Mouse (Mus musculus): ENCODE measurements at regions not wholly inside any gene's neighbourhood (a gene's known extent, or its start where the extent isn't known, plus 50 kb on each side); places are given as distances from the start of the nearest gene placed in this dataset.

GRCm38 (mm10) chr15:29026219-29026618 lies 822.7 kb downstream of the Dnah5 start:
- 70% methylated on average over 3 of the region's 3 CpGs for WGBS (ENCODE audit: insufficient replicate concordance)
- H3K27me3 ChIP-seq (replicated peaks) = no peaks in the 10 kb centered on the region
- H3K9ac ChIP-seq = no peak overlapping the region
- no peak for ATAC-seq
- no peaks in the 10 kb centered on the region for H3K36me3 ChIP-seq
- no peak overlapping the region for H3K4me3 ChIP-seq
- H3K9me3 ChIP-seq (replicated peaks) = no peaks in the 10 kb centered on the region
- H3K4me1 ChIP-seq = no peaks in the 10 kb centered on the region
- H3K4me2 ChIP-seq = no peak overlapping the region
- H3K27ac ChIP-seq = no peak overlapping the region

GRCm38 (mm10) chr15:29038903-29039302 lies 835.4 kb downstream of the Dnah5 start:
- no peaks in the 10 kb centered on the region for H3K9me3 ChIP-seq (replicated peaks)
- no peaks in the 10 kb centered on the region for H3K36me3 ChIP-seq
- no peaks in the 10 kb centered on the region for H3K4me1 ChIP-seq
- H3K4me2 ChIP-seq = no peak overlapping the region
- WGBS (ENCODE audit: insufficient replicate concordance) = 50% methylated on average over 2 of the region's 2 CpGs
- H3K27ac ChIP-seq = no peak overlapping the region
- ATAC-seq = peak; percentile 52; the same call in 1 of the 2 replicates
- H3K4me3 ChIP-seq = no peak overlapping the region
- no peaks in the 10 kb centered on the region for H3K27me3 ChIP-seq (replicated peaks)
- no peak overlapping the region for H3K9ac ChIP-seq

- H3K4me3 ChIP-seq = no peak overlapping the region
- 43% methylated on average over 1 of the region's 1 CpGs for WGBS (ENCODE audit: insufficient replicate concordance)
- H3K36me3 ChIP-seq = no peaks in the 10 kb centered on the region
- no peak overlapping the region for H3K27ac ChIP-seq
- no peaks in the 10 kb centered on the region for H3K4me1 ChIP-seq
- no peak overlapping the region for H3K4me2 ChIP-seq
- H3K9ac ChIP-seq = no peak overlapping the region
- H3K9me3 ChIP-seq (replicated peaks) = no peaks in the 10 kb centered on the region
- ATAC-seq = no peak
- H3K27me3 ChIP-seq (replicated peaks) = no peaks in the 10 kb centered on the region
Observed at GRCm38 (mm10) chr15:29051166-29051565, 847.6 kb downstream of the Dnah5 start.

- H3K9me3 ChIP-seq (replicated peaks) = no peaks in the 10 kb centered on the region
- no peak overlapping the region for H3K27ac ChIP-seq
- no peaks in the 10 kb centered on the region for H3K4me1 ChIP-seq
- H3K4me3 ChIP-seq = no peak overlapping the region
- H3K4me2 ChIP-seq = no peak overlapping the region
- no peak overlapping the region for H3K9ac ChIP-seq
- no peaks in the 10 kb centered on the region for H3K27me3 ChIP-seq (replicated peaks)
- WGBS (ENCODE audit: insufficient replicate concordance) = 74% methylated on average over 3 of the region's 3 CpGs
- no peaks in the 10 kb centered on the region for H3K36me3 ChIP-seq
- ATAC-seq = no peak
Observed at GRCm38 (mm10) chr15:29051787-29052186, 848.2 kb downstream of the Dnah5 start.

GRCm38 (mm10) chr15:29061016-29061415 lies 857.5 kb downstream of the Dnah5 start:
- Histone ChIP-seq H3K27ac (no peak overlapping the region), H3K9me3 (replicated peaks) (no peaks in the 10 kb centered on the region), H3K4me1 (no peaks in the 10 kb centered on the region), H3K4me3 (no peak overlapping the region), H3K4me2 (no peak overlapping the region), H3K36me3 (no peaks in the 10 kb centered on the region), H3K27me3 (replicated peaks) (no peaks in the 10 kb centered on the region), H3K9ac (no peak overlapping the region)
- no peak for ATAC-seq

- Histone ChIP-seq H3K27me3 (replicated peaks) (no peaks in the 10 kb centered on the region), H3K9me3 (replicated peaks) (no peaks in the 10 kb centered on the region), H3K4me1 (no peaks in the 10 kb centered on the region), H3K27ac (no peak overlapping the region), H3K4me3 (no peak overlapping the region), H3K9ac (no peak overlapping the region), H3K4me2 (no peak overlapping the region), H3K36me3 (no peaks in the 10 kb centered on the region)
- ATAC-seq = no peak
- 52% methylated on average over 1 of the region's 1 CpGs for WGBS (ENCODE audit: insufficient replicate concordance)
Observed at GRCm38 (mm10) chr15:29069066-29069465, 865.5 kb downstream of the Dnah5 start.

GRCm38 (mm10) chr15:29077748-29078147 lies 874.2 kb downstream of the Dnah5 start:
- Histone ChIP-seq H3K4me3 (no peak overlapping the region), H3K27me3 (replicated peaks) (no peaks in the 10 kb centered on the region), H3K36me3 (no peaks in the 10 kb centered on the region), H3K4me1 (no peaks in the 10 kb centered on the region), H3K9ac (no peak overlapping the region), H3K9me3 (replicated peaks) (no peaks in the 10 kb centered on the region), H3K27ac (no peak overlapping the region), H3K4me2 (no peak overlapping the region)
- ATAC-seq = no peak

DNA sequence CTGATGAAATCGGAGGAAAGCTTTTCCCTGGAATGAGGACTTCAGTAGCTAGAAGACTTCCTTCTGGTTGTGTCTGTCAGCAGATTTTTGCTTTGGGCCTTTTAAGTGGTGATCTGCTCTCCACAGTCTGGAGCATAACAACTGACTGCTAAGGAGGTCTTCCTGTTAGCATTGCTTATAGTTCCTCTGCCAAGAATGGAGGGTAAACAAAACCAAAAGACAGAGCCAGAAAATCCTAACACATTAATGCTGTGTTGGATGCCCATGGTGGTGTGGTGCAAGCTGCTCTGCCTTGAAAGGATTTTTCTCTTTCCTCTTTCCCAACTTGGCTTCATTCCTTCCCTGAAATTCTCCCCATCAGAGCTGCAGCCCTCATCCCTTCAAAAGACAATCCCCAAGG lies 901.0 kb downstream of the Dnah5 start:
- no peaks in the 10 kb centered on the region for H3K27me3 ChIP-seq (replicated peaks)
- no peaks in the 10 kb centered on the region for H3K9me3 ChIP-seq (replicated peaks)
- H3K4me2 ChIP-seq = no peak overlapping the region
- 86% methylated on average over 1 of the region's 1 CpGs for WGBS (ENCODE audit: insufficient replicate concordance)
- H3K4me3 ChIP-seq = no peak overlapping the region
- no peaks in the 10 kb centered on the region for H3K36me3 ChIP-seq
- no peak overlapping the region for H3K27ac ChIP-seq
- ATAC-seq = no peak
- no peaks in the 10 kb centered on the region for H3K4me1 ChIP-seq
- H3K9ac ChIP-seq = no peak overlapping the region

- Histone ChIP-seq H3K27me3 (replicated peaks) (no peaks in the 10 kb centered on the region), H3K4me1 (no peaks in the 10 kb centered on the region), H3K27ac (no peak overlapping the region), H3K9me3 (replicated peaks) (no peaks in the 10 kb centered on the region), H3K4me2 (no peak overlapping the region), H3K36me3 (no peaks in the 10 kb centered on the region), H3K9ac (no peak overlapping the region), H3K4me3 (no peak overlapping the region)
- ATAC-seq = no peak
- 63% methylated on average over 2 of the region's 2 CpGs for WGBS (ENCODE audit: insufficient replicate concordance)
Observed at GRCm38 (mm10) chr15:29146631-29147030, 943.1 kb downstream of the Dnah5 start.
